Mouse (Mus musculus): Measurements from ENCODE around the gene Psmb1. TPM values are rescaled to one million over a fixed set of nuclear protein-coding genes. Genes with fewer than 3 reads are reported as not detected.

Psmb1 gene
- total and polyA plus RNA-seq, 3 experiments = 200 to 445 (median 222) TPM

DNA sequence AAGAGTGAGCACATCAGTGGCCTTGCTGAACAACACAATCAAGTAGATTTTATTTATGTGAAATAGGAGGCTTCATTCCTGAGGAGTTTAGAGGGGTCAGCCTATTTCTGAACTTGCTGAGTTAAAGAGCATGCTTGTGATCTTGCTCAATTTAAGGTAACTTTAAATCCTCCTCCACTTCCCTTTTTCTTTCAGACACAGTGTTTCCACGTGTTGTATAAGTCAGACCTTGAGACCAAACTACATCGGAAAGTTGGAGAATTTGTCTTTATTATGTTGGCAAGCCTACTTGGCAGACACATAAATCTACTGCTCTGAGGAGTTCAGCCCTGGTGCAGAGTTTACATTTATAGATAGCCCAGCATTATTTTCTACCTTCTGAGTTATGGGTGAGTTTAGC lies 29.3 kb upstream of the Psmb1 start:
- Histone ChIP-seq H3K9ac (ENCODE audit: control insufficient read depth, low read depth, low read length, poor library complexity, severe bottlenecking) (peak overlapping the region; percentile 41), H3K9me3 (replicated peaks; ENCODE audit: insufficient read depth, low read length) (no peaks in the 10 kb centered on the region), H3K4me1 (ENCODE audit: control insufficient read depth in 1 of 2, insufficient read depth in 2 of 2, low read length in 2 of 2) (peaks cover 24 to 29% of the 10 kb centered on the region in 2 experiments), H3K79me2 (ENCODE audit: control insufficient read depth, insufficient read depth, low read length, poor library complexity) (peaks cover 18% of the 10 kb centered on the region), H3K4me3 (ENCODE audit: control insufficient read depth in 1 of 2, insufficient read depth in 1 of 2, low read depth in 2 of 2, low read length in 2 of 2) (no peak overlapping the region), H3K27ac (ENCODE audit: control insufficient read depth, low read depth, low read length) (peak overlapping the region; percentile 35), H3K27me3 (ENCODE audit: control insufficient read depth in 1 of 2, insufficient read depth in 2 of 2, low read length in 2 of 2) (no peaks in the 10 kb centered on the region), H3K36me3 (ENCODE audit: control insufficient read depth in 1 of 2, insufficient read depth in 2 of 2, low read length in 2 of 2) (peaks cover 6 to 44% of the 10 kb centered on the region in 2 experiments; a peak in 3 of 4 replicates)
- TF ChIP-seq SIN3A (IDR thresholded peaks at IDR 0.05; ENCODE audit: low read length) = peak; percentile 66
- TF ChIP-seq RCOR1 (IDR thresholded peaks at IDR 0.05; ENCODE audit: low read depth, low read length) = no peak
- TF ChIP-seq MXI1 (IDR thresholded peaks at IDR 0.05; ENCODE audit: low read depth, low read length) = peak; percentile 90
- TF ChIP-seq KAT2A (conservative IDR thresholded peaks at IDR 0.05; ENCODE audit: low read depth, low read length) = no peak
- TF ChIP-seq E2F4 (IDR thresholded peaks at IDR 0.05; ENCODE audit: borderline replicate concordance, low read depth, low read length) = no peak
- no peak for TF ChIP-seq TCF12 (IDR thresholded peaks at IDR 0.05; ENCODE audit: low read depth, low read length)
- peak; percentile 94 for TF ChIP-seq MYC (IDR thresholded peaks at IDR 0.05; ENCODE audit: low read depth, low read length)
- TF ChIP-seq TBP (IDR thresholded peaks at IDR 0.05; ENCODE audit: low read depth, low read length) = no peak
- TF ChIP-seq MAX (IDR thresholded peaks at IDR 0.05; ENCODE audit: low read length) = peak; percentile 84
- TF ChIP-seq UBTF (IDR thresholded peaks at IDR 0.05; ENCODE audit: borderline replicate concordance, insufficient read depth, low read depth, low read length) = no peak
- TF ChIP-seq ZMIZ1 (IDR thresholded peaks at IDR 0.05; ENCODE audit: low read depth, low read length) = no peak
- no peak for TF ChIP-seq POLR2AphosphoS2 (IDR thresholded peaks at IDR 0.05; ENCODE audit: low read length)
- TF ChIP-seq ZC3H11A (IDR thresholded peaks at IDR 0.05; ENCODE audit: low read depth, low read length) = no peak
- DNase-seq (ENCODE audit: low read depth, low spot score) = peak; percentile 65

DNA sequence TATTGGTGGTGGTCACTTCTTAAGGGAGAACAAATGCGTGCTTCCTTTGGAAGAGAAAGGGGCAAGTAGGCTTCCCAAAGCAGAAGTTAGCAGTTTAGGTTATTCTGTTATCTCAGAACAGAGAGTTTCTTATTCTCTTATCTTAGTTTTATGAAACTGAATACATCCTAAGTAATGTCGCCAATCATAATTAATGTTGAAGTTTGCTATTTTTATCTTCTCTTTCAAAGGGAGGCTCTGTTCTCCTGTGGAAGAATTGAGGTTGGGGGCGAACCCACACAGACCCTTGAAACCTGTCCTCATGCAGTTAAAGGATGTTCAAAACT lies 28.2 kb upstream of the Psmb1 start:
- no peak for TF ChIP-seq CHD2 (IDR thresholded peaks at IDR 0.05; ENCODE audit: low read length)
- no peak; the same call in 1 of the 2 replicates for TF ChIP-seq SMC3 (IDR thresholded peaks at IDR 0.05; ENCODE audit: low read depth, low read length)
- TF ChIP-seq RAD21 (IDR thresholded peaks at IDR 0.05; ENCODE audit: low read depth, low read length) = no peak
- 0 out of 2 replicates have a peak, but pooled peaks have one; percentile 32 for TF ChIP-seq MAX (IDR thresholded peaks at IDR 0.05; ENCODE audit: low read length)
- TF ChIP-seq ETS1 (IDR thresholded peaks at IDR 0.05; ENCODE audit: low read depth, low read length) = peak; percentile 56
- TF ChIP-seq MYB (IDR thresholded peaks at IDR 0.05; ENCODE audit: low read depth, low read length) = no peak; the same call in 1 of the 2 replicates
- TF ChIP-seq POLR2AphosphoS2 (IDR thresholded peaks at IDR 0.05; ENCODE audit: low read length) = no peak
- peak; percentile 51 to 62; a peak in 3 of 4 replicates for TF ChIP-seq EP300 (IDR thresholded peaks at IDR 0.05; ENCODE audit: low read depth in 1 of 2, low read length in 2 of 2)
- peak; percentile 74; the same call in 1 of the 2 replicates for TF ChIP-seq MYC (IDR thresholded peaks at IDR 0.05; ENCODE audit: low read depth, low read length)
- TF ChIP-seq HCFC1 (IDR thresholded peaks at IDR 0.05; ENCODE audit: low read depth, low read length) = no peak
- TF ChIP-seq MAZ (IDR thresholded peaks at IDR 0.05; ENCODE audit: low read depth, low read length) = peak; percentile 43; the same call in 1 of the 2 replicates
- TF ChIP-seq MXI1 (IDR thresholded peaks at IDR 0.05; ENCODE audit: low read depth, low read length) = no peak
- TF ChIP-seq ZKSCAN1 (IDR thresholded peaks at IDR 0.05; ENCODE audit: low read depth, low read length) = no peak
- peak; percentile 61 for TF ChIP-seq RCOR1 (IDR thresholded peaks at IDR 0.05; ENCODE audit: low read depth, low read length)
- TF ChIP-seq GATA1 (IDR thresholded peaks at IDR 0.05; ENCODE audit: low read depth, low read length) = peak; percentile 68
- no peak for TF ChIP-seq MAFK (IDR thresholded peaks at IDR 0.05; ENCODE audit: borderline replicate concordance, low read depth, low read length)
- TF ChIP-seq E2F4 (IDR thresholded peaks at IDR 0.05; ENCODE audit: borderline replicate concordance, low read depth, low read length) = no peak
- TF ChIP-seq ZNF384 (IDR thresholded peaks at IDR 0.05; ENCODE audit: low read depth, low read length) = no peak
- peak; percentile 34; the same call in 1 of the 2 replicates for TF ChIP-seq TCF12 (IDR thresholded peaks at IDR 0.05; ENCODE audit: low read depth, low read length)
- 0 out of 2 replicates have a peak, but pooled peaks have one; percentile 59 for TF ChIP-seq MEF2A (IDR thresholded peaks at IDR 0.05; ENCODE audit: extremely low read depth, insufficient replicate concordance, low read depth, low read length, poor library complexity, severe bottlenecking)
- Histone ChIP-seq H3K27me3 (ENCODE audit: control insufficient read depth in 1 of 2, insufficient read depth in 2 of 2, low read length in 2 of 2) (no peaks in the 10 kb centered on the region), H3K9ac (ENCODE audit: control insufficient read depth, low read depth, low read length, poor library complexity, severe bottlenecking) (peak overlapping the region; percentile 83), H3K27ac (ENCODE audit: control insufficient read depth, low read depth, low read length) (peak overlapping the region; percentile 97), H3K9me3 (replicated peaks; ENCODE audit: insufficient read depth, low read length) (no peaks in the 10 kb centered on the region), H3K4me3 (ENCODE audit: control insufficient read depth in 1 of 2, insufficient read depth in 1 of 2, low read depth in 2 of 2, low read length in 2 of 2) (peak overlapping the region; percentile 66 to 99), H3K4me1 (ENCODE audit: control insufficient read depth in 1 of 2, insufficient read depth in 2 of 2, low read length in 2 of 2) (peaks cover 24 to 29% of the 10 kb centered on the region in 2 experiments), H3K36me3 (ENCODE audit: control insufficient read depth in 1 of 2, insufficient read depth in 2 of 2, low read length in 2 of 2) (peaks cover 16 to 48% of the 10 kb centered on the region in 2 experiments), H3K79me2 (ENCODE audit: control insufficient read depth, insufficient read depth, low read length, poor library complexity) (peaks cover 18% of the 10 kb centered on the region)
- peak; percentile 60 for DNase-seq (ENCODE audit: low read depth, low spot score)

All from MEL (cell line).